Mouse (Mus musculus) layer of hippocampus, adult 11-12 months (tissue): ENCODE measurements around the gene Slc4a8.
"Not testable (repeated sequence)": the region's sequence is repeated elsewhere in the genome, so short reads cannot be mapped to it uniquely, and the experiment has no call there.

ENCODE experiments used
- DNase-seq: peaks from one replicate; pipeline ENCODE4 v3.0.0; 2022; ENCODE audit warnings: low spot score

The Slc4a8 gene

DNA sequence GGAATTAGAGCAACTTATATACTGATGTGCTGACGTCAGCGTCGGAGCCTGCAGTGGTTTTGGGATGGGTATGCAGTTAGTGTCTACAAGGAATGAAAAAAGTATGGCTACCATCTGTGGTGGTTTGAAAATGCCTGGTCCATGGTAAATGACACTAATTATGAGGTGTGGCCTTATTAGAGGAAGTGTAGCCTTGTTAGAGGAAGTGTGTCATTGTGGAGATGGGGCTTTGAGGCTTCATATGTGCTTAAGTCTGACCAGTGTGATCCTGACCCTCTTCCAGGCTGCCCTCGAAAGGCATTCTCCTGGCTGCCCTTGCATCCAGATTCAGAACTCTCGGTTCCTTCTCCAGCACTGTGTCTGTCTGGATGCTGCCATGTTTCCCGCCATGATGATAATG lies 18.3 kb upstream of the Slc4a8 start:
- DNase-seq = no peak

- no peak for DNase-seq
These were observed 14.9 kb upstream of the Slc4a8 start for GRCm38 (mm10) chr15:100746478-100747120.

DNA sequence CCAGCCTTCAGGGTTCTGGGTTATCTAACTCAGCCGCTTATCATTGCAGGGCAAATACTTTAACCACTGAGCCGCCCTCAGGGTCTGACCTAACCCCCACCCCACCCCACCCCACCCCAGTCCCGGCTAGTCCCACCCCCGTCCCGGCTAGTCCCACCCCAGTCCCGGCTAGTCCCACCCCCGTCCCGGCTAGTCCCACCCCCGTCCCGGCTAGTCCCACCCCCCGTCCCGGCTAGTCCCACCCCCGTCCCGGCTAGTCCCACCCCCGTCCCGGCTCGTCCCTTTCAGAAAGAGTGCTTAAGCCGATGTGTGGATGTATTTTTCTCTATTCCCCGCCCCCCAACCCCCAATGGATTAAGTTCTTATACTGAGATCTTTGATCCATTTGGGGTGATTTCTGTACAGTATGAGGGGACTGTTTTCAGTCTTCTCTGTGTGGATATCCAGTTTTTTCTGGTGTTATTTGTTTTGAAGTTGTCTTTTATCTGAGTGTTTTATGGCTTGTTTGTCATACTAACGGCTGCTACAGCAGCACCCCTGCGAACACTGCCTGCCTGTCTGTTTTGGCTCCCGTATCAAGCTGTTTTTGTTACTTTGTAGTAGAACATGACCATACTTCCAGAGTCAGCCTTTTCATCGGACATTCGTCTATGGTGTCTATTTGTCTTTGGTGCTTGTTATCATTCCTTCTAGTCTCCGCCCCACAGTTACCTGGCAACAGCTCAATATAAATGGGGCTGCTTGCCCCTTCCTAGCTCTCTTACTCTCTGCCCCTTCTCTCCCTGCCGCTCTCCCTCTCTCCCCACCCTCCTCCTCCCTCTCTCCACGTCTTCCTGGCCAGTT lies 14.2 kb upstream of the Slc4a8 start:
- no peak for DNase-seq

DNA sequence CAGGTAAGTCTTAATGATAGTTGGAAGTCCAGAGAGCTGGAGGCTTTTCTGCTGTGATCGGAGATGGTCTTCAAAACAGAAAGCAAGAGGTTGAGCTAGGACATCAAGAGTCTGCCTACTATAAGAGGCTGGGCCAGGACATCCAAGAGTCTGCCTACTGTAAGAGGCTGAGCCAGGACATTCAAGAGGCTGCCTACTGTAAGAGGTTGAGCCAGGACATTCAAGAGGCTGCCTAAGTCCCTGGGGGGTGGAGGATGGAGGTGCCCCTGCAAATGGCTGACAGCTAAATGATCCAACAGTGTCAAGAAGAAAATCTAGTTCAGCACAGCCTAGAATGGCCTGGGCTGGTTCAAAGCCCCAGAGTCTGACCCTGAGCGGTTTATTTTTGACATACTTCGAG lies 13.0 kb upstream of the Slc4a8 start:
- DNase-seq = no peak

- no peak for DNase-seq
These were observed 11.6 kb upstream of the Slc4a8 start for GRCm38 (mm10) chr15:100749751-100750538.

- no peak for DNase-seq
These were observed 9.1 kb upstream of the Slc4a8 start for GRCm38 (mm10) chr15:100752439-100752838.

DNA sequence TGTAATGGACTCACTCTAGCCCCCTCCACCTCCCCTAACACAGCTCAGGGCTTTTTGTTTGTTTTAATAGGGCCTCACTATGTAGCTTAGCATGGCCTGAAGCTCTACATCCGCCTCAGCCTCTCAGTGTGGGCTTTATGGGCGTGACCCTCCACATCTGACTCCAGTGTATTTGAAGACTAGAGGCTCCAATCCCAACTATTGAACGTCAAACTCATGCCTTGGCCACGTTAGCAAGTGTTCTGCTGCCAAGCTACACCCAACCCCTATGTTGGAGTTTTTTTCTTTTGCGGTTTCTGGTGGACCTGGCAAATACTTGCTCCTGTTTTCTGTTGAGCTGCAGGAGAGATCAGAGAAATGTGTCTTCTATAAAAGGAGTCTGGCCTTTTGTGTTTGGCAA lies 8.5 kb upstream of the Slc4a8 start:
- DNase-seq = no peak

- DNase-seq = no peak
These were observed 7.5 kb upstream of the Slc4a8 start for GRCm38 (mm10) chr15:100754041-100754440.

GRCm38 (mm10) chr15:100754805-100755497 lies 6.6 kb upstream of the Slc4a8 start:
- no peak for DNase-seq

GRCm38 (mm10) chr15:100755498-100755859 lies 6.1 kb upstream of the Slc4a8 start:
- DNase-seq = no peak

DNA sequence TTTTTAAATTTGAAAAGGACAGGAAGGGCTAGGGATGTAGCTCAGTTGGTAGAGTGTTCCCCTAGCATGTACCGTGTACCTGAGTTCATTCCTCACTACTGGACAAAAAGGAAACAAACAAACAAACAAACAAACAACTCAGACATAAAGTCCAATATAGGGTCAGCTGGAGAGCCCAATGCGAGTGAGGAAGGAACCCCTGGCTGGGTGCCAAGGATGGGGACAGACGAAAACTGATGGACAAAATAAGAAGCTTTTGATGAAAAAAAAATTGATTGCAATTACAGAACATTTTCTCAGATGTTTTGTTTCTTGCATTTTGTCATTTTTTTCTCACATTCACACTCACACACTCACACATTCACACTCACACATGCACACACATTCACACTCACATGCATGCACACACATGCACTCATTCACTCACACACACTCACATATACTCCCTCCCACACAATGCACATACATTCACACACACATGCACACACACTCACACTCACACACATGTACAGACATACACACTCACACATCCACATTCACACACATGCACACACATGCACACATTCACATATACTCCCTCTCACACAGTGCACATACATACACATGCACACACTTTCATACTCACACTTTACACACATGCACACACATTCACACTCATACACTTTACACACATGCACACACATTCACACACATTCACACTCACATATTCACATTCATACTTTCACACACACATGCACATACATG lies 5.5 kb upstream of the Slc4a8 start:
- no peak for DNase-seq

- peak; percentile 63 for DNase-seq
These were observed 4.0 kb upstream of the Slc4a8 start for GRCm38 (mm10) chr15:100757527-100757978.

DNA sequence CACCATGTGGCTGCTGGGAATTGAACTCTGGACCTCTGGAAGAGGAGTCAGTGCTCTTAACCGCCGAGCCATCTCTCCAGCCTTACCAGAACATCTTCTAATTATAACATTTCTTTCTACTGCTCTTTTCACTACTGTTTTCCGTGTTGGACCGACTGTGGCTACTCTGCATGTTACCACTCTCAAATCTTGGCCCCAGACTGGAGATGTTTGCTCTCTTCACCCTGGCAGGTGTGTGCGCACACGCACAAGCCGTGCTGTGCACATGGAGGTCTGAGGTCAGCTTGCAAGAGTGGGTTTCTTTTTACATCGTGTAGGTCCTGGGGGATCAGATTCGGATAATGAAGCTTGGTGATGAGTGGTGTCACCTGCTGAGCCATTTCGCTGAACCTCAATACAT lies 2.3 kb upstream of the Slc4a8 start:
- no peak for DNase-seq

GRCm38 (mm10) chr15:100761036-100761418 lies 520 bp upstream of the Slc4a8 start:
- DNase-seq = no peak

DNA sequence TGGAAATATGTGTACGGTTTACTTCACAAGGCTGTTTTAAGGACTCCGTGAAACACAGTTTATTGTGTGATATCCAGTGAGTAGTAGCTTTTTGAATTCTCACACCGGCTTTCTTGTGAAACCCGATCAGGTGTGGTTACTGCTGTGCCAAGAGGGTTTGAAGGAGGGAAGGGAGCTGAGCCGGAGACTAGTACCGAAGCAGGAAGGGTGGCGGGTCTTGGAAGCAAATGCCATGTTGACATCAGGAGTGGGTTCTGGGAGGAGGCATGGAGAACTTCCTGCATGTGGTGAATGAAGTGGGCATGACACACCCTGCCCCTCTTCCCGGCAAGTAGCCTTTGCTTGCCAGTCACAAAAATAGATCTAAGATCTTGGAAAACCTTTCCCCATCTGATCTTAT lies 1.1 kb downstream of the Slc4a8 start:
- DNase-seq = no peak

DNA sequence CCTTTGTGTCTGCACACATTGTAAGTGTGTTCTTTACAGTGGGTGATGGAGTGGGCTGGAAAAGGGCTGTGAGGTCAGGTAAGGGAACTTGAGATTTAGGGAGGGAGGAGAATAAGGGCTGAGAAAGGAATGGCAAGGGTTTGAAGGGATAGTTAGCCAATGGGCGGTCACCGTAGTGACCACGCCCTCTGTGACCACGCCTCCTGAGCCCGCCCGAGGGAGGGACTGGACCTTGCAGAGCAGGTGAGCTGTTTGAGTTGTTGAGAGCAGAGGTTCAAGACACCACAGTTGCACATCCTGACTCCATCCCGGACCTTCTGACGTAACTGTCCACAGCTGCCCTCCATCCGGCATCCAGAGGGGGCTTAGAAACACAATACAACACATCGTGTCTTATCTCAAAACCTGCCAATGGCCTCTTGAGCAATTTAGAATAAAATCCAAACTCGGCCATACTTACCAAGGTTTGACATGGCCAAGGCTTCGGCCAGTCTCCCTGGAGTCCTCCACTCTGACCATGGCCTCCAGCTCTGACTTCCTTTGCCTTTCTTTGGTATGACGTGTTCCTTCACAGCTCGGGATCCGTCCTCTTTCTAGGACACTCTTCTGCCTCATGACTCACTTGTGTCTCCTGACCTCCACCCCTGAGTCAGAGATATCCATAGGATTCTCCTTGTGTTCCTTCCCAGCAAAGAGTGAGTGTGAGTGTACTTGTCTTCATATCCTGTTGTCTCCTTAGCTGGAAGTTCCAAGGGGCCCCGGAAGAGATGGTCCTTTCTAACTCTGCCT lies 2.8 kb downstream of the Slc4a8 start:
- no peak for DNase-seq

- no peak for DNase-seq
These were observed 5.3 kb downstream of the Slc4a8 start for GRCm38 (mm10) chr15:100766826-100767225.

- DNase-seq = no peak
These were observed 6.3 kb downstream of the Slc4a8 start for GRCm38 (mm10) chr15:100767851-100768250.

GRCm38 (mm10) chr15:100769023-100769422 lies 7.5 kb downstream of the Slc4a8 start:
- not testable (repeated sequence) for DNase-seq

GRCm38 (mm10) chr15:100770338-100770737 lies 8.8 kb downstream of the Slc4a8 start:
- no peak for DNase-seq

- DNase-seq = no peak
These were observed 11.1 kb downstream of the Slc4a8 start for GRCm38 (mm10) chr15:100772685-100773084.
